Mouse (Mus musculus) testis, adult 2 months (tissue): ENCODE measurements around the gene Ngly1. TPM values are rescaled to one million over a fixed set of nuclear protein-coding genes. Genes with fewer than 3 reads are reported as not detected.

Experiments
- H3K27ac ChIP-seq: fragments of 200-500 bp; 2 replicates; pipeline ENCODE4 v1.5.1; 2012; ENCODE audit warnings: low read depth, low read length; ENCODE audit not compliant: control insufficient read depth, insufficient read depth
- H3K27me3 ChIP-seq: fragments of 200-500 bp; 2 replicates; pipeline ENCODE4 v1.6.1; 2012; ENCODE audit warnings: mild to moderate bottlenecking, low read length, moderate library complexity; ENCODE audit not compliant: control insufficient read depth, insufficient read depth
- H3K36me3 ChIP-seq: fragments of 200-500 bp; 2 replicates; pipeline ENCODE4 v1.6.1; 2012; ENCODE audit warnings: mild to moderate bottlenecking, low read length; ENCODE audit not compliant: control insufficient read depth, insufficient read depth
- H3K4me1 ChIP-seq: fragments of 200-500 bp; 2 replicates; pipeline ENCODE4 v1.6.1; 2012; ENCODE audit warnings: low read length; ENCODE audit not compliant: control insufficient read depth, insufficient read depth
- H3K4me3 ChIP-seq: fragments of 200-500 bp; 2 replicates; pipeline ENCODE4 v1.5.1; 2012; ENCODE audit warnings: low read depth, mild to moderate bottlenecking, low read length, moderate library complexity, mixed read lengths; ENCODE audit not compliant: control insufficient read depth
- CTCF ChIP-seq: fragments of 200-500 bp; IDR thresholded peaks from 2 replicates; pipeline ENCODE4 v1.5.1; 2012; ENCODE audit warnings: low read depth, mild to moderate bottlenecking, inconsistent platforms, low read length, moderate library complexity; ENCODE audit not compliant: control insufficient read depth, insufficient read depth, insufficient replicate concordance
- POLR2A ChIP-seq: fragments of 200-500 bp; IDR thresholded peaks from 2 replicates; pipeline ENCODE4 v1.6.1; 2012; ENCODE audit warnings: low read depth, mild to moderate bottlenecking, inconsistent platforms, low read length, moderate library complexity; ENCODE audit not compliant: control insufficient read depth
- polyA plus RNA-seq: library from polyadenylated mRNA; depleted of rRNA; stranded (reverse); fragments of >200 nt; gene quantifications from 2 replicates; pipeline ENCODE4 v1.2.3, GENCODE M21; 2012

The Ngly1 gene
- polyA plus RNA-seq, 1 experiment, result 86.3 TPM

- Histone ChIP-seq H3K27me3 (no peaks in the 10 kb centered on the region), H3K4me1 (peaks cover 4% of the 10 kb centered on the region), H3K36me3 (no peaks in the 10 kb centered on the region), H3K27ac (no peak overlapping the region), H3K4me3 (peak overlapping the region; percentile 74; the same call in 1 of the 2 replicates)
- TF ChIP-seq CTCF (no peak), POLR2A (no peak)
Observed at GRCm38 (mm10) chr14:16245127-16245526, 4.0 kb upstream of the Ngly1 start.

GRCm38 (mm10) chr14:16246340-16246912, 2.7 kb upstream of the Ngly1 start:
- peak overlapping the region; percentile 47; the same call in 1 of the 2 replicates for H3K27ac ChIP-seq
- peak overlapping the region; percentile 75 for H3K4me3 ChIP-seq
- no peak for TF ChIP-seq CTCF
- no peak for TF ChIP-seq POLR2A
- no peaks in the 10 kb centered on the region for H3K27me3 ChIP-seq
- H3K4me1 ChIP-seq, result peaks cover 4% of the 10 kb centered on the region
- no peaks in the 10 kb centered on the region for H3K36me3 ChIP-seq

GRCm38 (mm10) chr14:16248135-16248534, 945 bp upstream of the Ngly1 start:
- Histone ChIP-seq H3K4me3 (peak overlapping the region; percentile 90; the same call in 1 of the 2 replicates), H3K27ac (peak overlapping the region; percentile 77), H3K36me3 (no peaks in the 10 kb centered on the region), H3K4me1 (no peaks in the 10 kb centered on the region), H3K27me3 (no peaks in the 10 kb centered on the region)
- TF ChIP-seq CTCF (no peak), POLR2A (no peak)

GRCm38 (mm10) chr14:16248603-16249157, 400 bp upstream of the Ngly1 start:
- TF ChIP-seq POLR2A (no peak), CTCF (no peak)
- Histone ChIP-seq H3K4me3 (peak overlapping the region; percentile 90), H3K27me3 (no peaks in the 10 kb centered on the region), H3K36me3 (no peaks in the 10 kb centered on the region), H3K4me1 (no peaks in the 10 kb centered on the region), H3K27ac (peak overlapping the region; percentile 90)

- peak overlapping the region; percentile 90 for H3K4me3 ChIP-seq
- no peak for TF ChIP-seq POLR2A
- no peak for TF ChIP-seq CTCF
- H3K4me1 ChIP-seq, result no peaks in the 10 kb centered on the region
- no peaks in the 10 kb centered on the region; the same call in 1 of the 2 replicates for H3K36me3 ChIP-seq
- H3K27me3 ChIP-seq, result no peaks in the 10 kb centered on the region
- H3K27ac ChIP-seq, result peak overlapping the region; percentile 94
Observed at GRCm38 (mm10) chr14:16250099-16250498, 1.0 kb downstream of the Ngly1 start.

- H3K36me3 ChIP-seq, result peaks cover 1% of the 10 kb centered on the region; the same call in 1 of the 2 replicates
- no peaks in the 10 kb centered on the region for H3K4me1 ChIP-seq
- no peak overlapping the region for H3K4me3 ChIP-seq
- H3K27ac ChIP-seq, result no peak overlapping the region
- TF ChIP-seq POLR2A (no peak), CTCF (no peak)
- H3K27me3 ChIP-seq, result no peaks in the 10 kb centered on the region
Observed at GRCm38 (mm10) chr14:16255745-16256144, 6.7 kb downstream of the Ngly1 start.

- no peaks in the 10 kb centered on the region for H3K4me1 ChIP-seq
- no peak overlapping the region for H3K27ac ChIP-seq
- no peaks in the 10 kb centered on the region for H3K27me3 ChIP-seq
- no peak overlapping the region for H3K4me3 ChIP-seq
- TF ChIP-seq POLR2A, result no peak
- no peak for TF ChIP-seq CTCF
- H3K36me3 ChIP-seq, result peaks cover 1% of the 10 kb centered on the region; the same call in 1 of the 2 replicates
Observed at GRCm38 (mm10) chr14:16256209-16256608, 7.1 kb downstream of the Ngly1 start.

GRCm38 (mm10) chr14:16260541-16260940, 11.5 kb downstream of the Ngly1 start:
- no peaks in the 10 kb centered on the region for H3K27me3 ChIP-seq
- TF ChIP-seq POLR2A, result no peak
- no peak for TF ChIP-seq CTCF
- H3K4me1 ChIP-seq, result no peaks in the 10 kb centered on the region
- H3K36me3 ChIP-seq, result peaks cover 1% of the 10 kb centered on the region; the same call in 1 of the 2 replicates
- H3K4me3 ChIP-seq, result no peak overlapping the region
- H3K27ac ChIP-seq, result no peak overlapping the region
